Mouse (Mus musculus) MEL (cell line): ENCODE measurements around the gene Tfpt.

ENCODE experiments used
- CHD1 ChIP-seq: IDR thresholded peaks from 2 replicates; pipeline ENCODE4 v1.6.1; 2012; ENCODE audit warnings: low read depth, mild to moderate bottlenecking, inconsistent platforms, low read length, improper control_type of control experiment
- CTCF ChIP-seq, 3 experiments: IDR thresholded peaks in 2 of 3; conservative IDR thresholded peaks in 1 of 3; 2 replicates each; pipeline ENCODE4 v1.5.1; 2011 to 2012; ENCODE audit warnings: low read length in 3 of 3, low read depth in 2 of 3, mild to moderate bottlenecking in 2 of 3, improper control_type of control experiment in 1 of 3, inconsistent platforms in 1 of 3, mixed read lengths in 1 of 3, moderate library complexity in 1 of 3; ENCODE audit not compliant: control insufficient read depth in 1 of 3, insufficient read depth in 1 of 3, poor library complexity in 1 of 3, severe bottlenecking in 1 of 3
- E2F4 ChIP-seq: IDR thresholded peaks from 2 replicates; pipeline ENCODE4 v1.6.1; 2011; ENCODE audit warnings: low read depth, low read length, improper control_type of control experiment, borderline replicate concordance
- EP300 ChIP-seq, 2 experiments: IDR thresholded peaks; 2 replicates each; pipeline ENCODE4 v1.6.1; 2011; ENCODE audit warnings: improper control_type of control experiment in 2 of 2, low read length in 2 of 2, low read depth in 1 of 2, mild to moderate bottlenecking in 1 of 2
- KAT2A ChIP-seq: conservative IDR thresholded peaks from 2 replicates; pipeline ENCODE4 v1.6.1; 2012; ENCODE audit warnings: low read depth, low read length, improper control_type of control experiment, inconsistent platforms
- MAX ChIP-seq: IDR thresholded peaks from 2 replicates; pipeline ENCODE4 v1.6.1; 2011; ENCODE audit warnings: low read length, improper control_type of control experiment
- MAZ ChIP-seq: IDR thresholded peaks from 2 replicates; pipeline ENCODE4 v1.6.1; 2012; ENCODE audit warnings: low read depth, mild to moderate bottlenecking, inconsistent platforms, low read length, improper control_type of control experiment
- MEF2A ChIP-seq: IDR thresholded peaks from 2 replicates; pipeline ENCODE4 v1.6.1; 2014; ENCODE audit warnings: low read depth, mild to moderate bottlenecking, inconsistent platforms, low read length, improper control_type of control experiment; ENCODE audit not compliant: poor library complexity, insufficient replicate concordance, severe bottlenecking; ENCODE audit errors: extremely low read depth
- NRF1 ChIP-seq: IDR thresholded peaks from 2 replicates; pipeline ENCODE4 v1.6.1; 2014; ENCODE audit warnings: low read depth, mild to moderate bottlenecking, inconsistent platforms, low read length, improper control_type of control experiment, moderate library complexity; ENCODE audit not compliant: poor library complexity, insufficient read depth, severe bottlenecking
- POLR2A ChIP-seq, 2 experiments: IDR thresholded peaks; 2 replicates each; pipeline ENCODE4 v1.6.1; 2011 to 2012; ENCODE audit warnings: low read length in 2 of 2, mild to moderate bottlenecking in 2 of 2, control low read depth in 1 of 2, improper control_type of control experiment in 1 of 2, low read depth in 1 of 2, moderate library complexity in 1 of 2; ENCODE audit not compliant: control insufficient read depth in 1 of 2, insufficient read depth in 1 of 2, poor library complexity in 1 of 2
- RAD21 ChIP-seq: IDR thresholded peaks from 2 replicates; pipeline ENCODE4 v1.6.1; 2011; ENCODE audit warnings: mild to moderate bottlenecking, low read depth, low read length, improper control_type of control experiment
- UBTF ChIP-seq: IDR thresholded peaks from 2 replicates; pipeline ENCODE4 v1.6.1; 2012; ENCODE audit warnings: low read depth, mild to moderate bottlenecking, inconsistent platforms, low read length, improper control_type of control experiment, moderate library complexity, borderline replicate concordance; ENCODE audit not compliant: insufficient read depth
- USF1 ChIP-seq: IDR thresholded peaks from 2 replicates; pipeline ENCODE4 v1.6.1; 2014; ENCODE audit warnings: low read depth, mild to moderate bottlenecking, inconsistent platforms, low read length, improper control_type of control experiment, moderate library complexity
- ZNF384 ChIP-seq: IDR thresholded peaks from 2 replicates; pipeline ENCODE4 v1.6.1; 2012; ENCODE audit warnings: low read depth, mild to moderate bottlenecking, inconsistent platforms, low read length, improper control_type of control experiment

GRCm38 (mm10) chr7:3614021-3614420 lies 15.7 kb downstream of the Tfpt start:
- TF ChIP-seq KAT2A (no peak), UBTF (no peak), USF1 (no peak), POLR2A (IDR thresholded peaks at IDR 0.05; ENCODE audit: control insufficient read depth in 1 of 2, insufficient read depth in 1 of 2, low read depth in 1 of 2, low read length in 2 of 2, poor library complexity in 1 of 2) (no peak), CHD1 (no peak), CTCF (IDR thresholded peaks at IDR 0.05 in 2 of 3, conservative IDR thresholded peaks at IDR 0.05 in 1 of 3; ENCODE audit: control insufficient read depth in 1 of 3, insufficient read depth in 1 of 3, low read depth in 2 of 3, low read length in 3 of 3, poor library complexity in 1 of 3, severe bottlenecking in 1 of 3) (no peak), EP300 (IDR thresholded peaks at IDR 0.05; ENCODE audit: low read depth in 1 of 2, low read length in 2 of 2) (peak in 1 of 2 experiments; percentile 35; a peak in 1 of 4 replicates), E2F4 (no peak), ZNF384 (no peak), MAX (no peak), RAD21 (no peak), MEF2A (no peak), NRF1 (no peak), MAZ (no peak)
